Mouse (Mus musculus): ENCODE results near the gene Lilr4b. TPM values are rescaled to one million over a fixed set of nuclear protein-coding genes. Genes with fewer than 3 reads are reported as not detected.
"Not testable (repeated sequence)": the region's sequence is repeated elsewhere in the genome, so short reads cannot be mapped to it uniquely, and the experiment has no call there.

The Lilr4b gene
- polyA plus RNA-seq (2016; fragmentation: Nextera tagmentation; extraction: Ambion mirVana), result 0.34 TPM in 1 of 2 replicates, not detected in the other

GRCm38 (mm10) chr10:51480397-51480796 is at the start of gene Lilr4b, which contains the start of gene Gm49339:
Gene Lilr4b (plus strand): TSS chr10:51480632.
Gene Gm49339 (plus strand): TSS chr10:51480612.
- H3K4me3 ChIP-seq; H3K36me3 ChIP-seq; H3K27ac ChIP-seq (replicated peaks); H3K27me3 ChIP-seq (ENCODE audit: low read depth, poor library complexity, severe bottlenecking); H3K4me1 ChIP-seq; DNase-seq (ENCODE audit: low spot score); H3K9me3 ChIP-seq (replicated peaks): not testable (repeated sequence)
- WGBS, result 97% methylated on average over 1 of the region's 3 CpGs

GRCm38 (mm10) chr10:51432940-51433339 is 47.5 kb upstream of the Lilr4b start:
- no peaks in the 10 kb centered on the region for H3K27me3 ChIP-seq (ENCODE audit: low read depth, poor library complexity, severe bottlenecking)
- no peaks in the 10 kb centered on the region for H3K36me3 ChIP-seq
- H3K27ac ChIP-seq (replicated peaks), result no peak overlapping the region
- H3K9me3 ChIP-seq (replicated peaks), result no peaks in the 10 kb centered on the region
- H3K4me1 ChIP-seq, result no peaks in the 10 kb centered on the region
- DNase-seq (ENCODE audit: low spot score), result no peak
- H3K4me3 ChIP-seq, result no peak overlapping the region

- Histone ChIP-seq H3K27ac (replicated peaks) (no peak overlapping the region), H3K4me3 (no peak overlapping the region), H3K36me3 (no peaks in the 10 kb centered on the region), H3K4me1 (no peaks in the 10 kb centered on the region), H3K9me3 (replicated peaks) (0 out of 2 replicates have a peak, but pooled peaks cover 3% of the 10 kb centered on the region), H3K27me3 (ENCODE audit: low read depth, poor library complexity, severe bottlenecking) (no peaks in the 10 kb centered on the region)
- DNase-seq (ENCODE audit: low spot score), result no peak
- WGBS, result 88% methylated on average over 3 of the region's 3 CpGs
Measured at GRCm38 (mm10) chr10:51435684-51436083, 44.7 kb upstream of the Lilr4b start.

GRCm38 (mm10) chr10:51451610-51452009 is 28.8 kb upstream of the Lilr4b start:
- 86% methylated on average over 4 of the region's 4 CpGs for WGBS
- H3K27ac ChIP-seq (replicated peaks), result no peak overlapping the region
- H3K36me3 ChIP-seq, result no peaks in the 10 kb centered on the region
- no peaks in the 10 kb centered on the region for H3K4me1 ChIP-seq
- H3K27me3 ChIP-seq (ENCODE audit: low read depth, poor library complexity, severe bottlenecking), result no peaks in the 10 kb centered on the region
- H3K9me3 ChIP-seq (replicated peaks), result no peaks in the 10 kb centered on the region
- H3K4me3 ChIP-seq, result no peak overlapping the region
- no peak for DNase-seq (ENCODE audit: low spot score)

GRCm38 (mm10) chr10:51453616-51454298 is 26.7 kb upstream of the Lilr4b start:
- Histone ChIP-seq H3K27me3 (ENCODE audit: low read depth, poor library complexity, severe bottlenecking) (no peaks in the 10 kb centered on the region), H3K27ac (replicated peaks) (no peak overlapping the region), H3K4me1 (no peaks in the 10 kb centered on the region), H3K36me3 (no peaks in the 10 kb centered on the region), H3K9me3 (replicated peaks) (no peaks in the 10 kb centered on the region), H3K4me3 (no peak overlapping the region)
- WGBS, result 87% methylated on average over 1 of the region's 1 CpGs
- no peak for DNase-seq (ENCODE audit: low spot score)

GRCm38 (mm10) chr10:51454365-51454764 is 26.1 kb upstream of the Lilr4b start:
- H3K4me3 ChIP-seq, result no peak overlapping the region
- 85% methylated on average over 1 of the region's 1 CpGs for WGBS
- H3K9me3 ChIP-seq (replicated peaks), result no peaks in the 10 kb centered on the region
- no peaks in the 10 kb centered on the region for H3K4me1 ChIP-seq
- H3K27me3 ChIP-seq (ENCODE audit: low read depth, poor library complexity, severe bottlenecking), result no peaks in the 10 kb centered on the region
- H3K36me3 ChIP-seq, result no peaks in the 10 kb centered on the region
- H3K27ac ChIP-seq (replicated peaks), result no peak overlapping the region
- no peak for DNase-seq (ENCODE audit: low spot score)

GRCm38 (mm10) chr10:51455762-51456161 is 24.7 kb upstream of the Lilr4b start:
- DNase-seq (ENCODE audit: low spot score), result no peak
- H3K36me3 ChIP-seq, result no peaks in the 10 kb centered on the region

GRCm38 (mm10) chr10:51456369-51456768 is 24.1 kb upstream of the Lilr4b start:
- DNase-seq (ENCODE audit: low spot score), result no peak
- H3K4me3 ChIP-seq, result no peak overlapping the region
- H3K27me3 ChIP-seq (ENCODE audit: low read depth, poor library complexity, severe bottlenecking), result no peaks in the 10 kb centered on the region
- no peaks in the 10 kb centered on the region for H3K9me3 ChIP-seq (replicated peaks)
- 80% methylated on average over 4 of the region's 4 CpGs for WGBS
- H3K4me1 ChIP-seq, result no peaks in the 10 kb centered on the region
- no peak overlapping the region for H3K27ac ChIP-seq (replicated peaks)
- no peaks in the 10 kb centered on the region for H3K36me3 ChIP-seq

More at GRCm38 (mm10) chr10:51455762-51456161, 24.7 kb upstream of the Lilr4b start:
- no peak overlapping the region for H3K4me3 ChIP-seq
- no peaks in the 10 kb centered on the region for H3K4me1 ChIP-seq
- no peak overlapping the region for H3K27ac ChIP-seq (replicated peaks)
- WGBS, result 94% methylated on average over 1 of the region's 1 CpGs
- no peaks in the 10 kb centered on the region for H3K27me3 ChIP-seq (ENCODE audit: low read depth, poor library complexity, severe bottlenecking)
- no peaks in the 10 kb centered on the region for H3K9me3 ChIP-seq (replicated peaks)

GRCm38 (mm10) chr10:51463800-51464199 is 16.6 kb upstream of the Lilr4b start:
- not testable (repeated sequence) for H3K36me3 ChIP-seq; H3K27me3 ChIP-seq (ENCODE audit: low read depth, poor library complexity, severe bottlenecking); H3K4me3 ChIP-seq; H3K27ac ChIP-seq (replicated peaks); DNase-seq (ENCODE audit: low spot score); H3K4me1 ChIP-seq; H3K9me3 ChIP-seq (replicated peaks)
- WGBS, result 28% methylated on average over 4 of the region's 4 CpGs

GRCm38 (mm10) chr10:51490691-51491090 is 10.3 kb downstream of the Lilr4b start, which contains the start of gene Lilrb4a:
Gene Lilrb4a (plus strand): TSS chr10:51490956.
- no CpG with 5 or more reads among the region's 2 CpGs for WGBS
- not testable (repeated sequence) for DNase-seq (ENCODE audit: low spot score)

GRCm38 (mm10) chr10:51520021-51520420 is 39.6 kb downstream of the Lilr4b start:
- Histone ChIP-seq H3K4me1 (no peaks in the 10 kb centered on the region), H3K27me3 (ENCODE audit: low read depth, poor library complexity, severe bottlenecking) (no peaks in the 10 kb centered on the region), H3K36me3 (no peaks in the 10 kb centered on the region), H3K9me3 (replicated peaks) (no peaks in the 10 kb centered on the region), H3K27ac (replicated peaks) (no peak overlapping the region), H3K4me3 (no peak overlapping the region)
- DNase-seq (ENCODE audit: low spot score), result no peak

More at GRCm38 (mm10) chr10:51490691-51491090, 10.3 kb downstream of the Lilr4b start, which contains the start of gene Lilrb4a:
- not testable (repeated sequence) for H3K9me3 ChIP-seq (replicated peaks); H3K27me3 ChIP-seq (ENCODE audit: low read depth, poor library complexity, severe bottlenecking); H3K27ac ChIP-seq (replicated peaks); H3K36me3 ChIP-seq; H3K4me3 ChIP-seq; H3K4me1 ChIP-seq

- no peaks in the 10 kb centered on the region for H3K27me3 ChIP-seq (ENCODE audit: low read depth, poor library complexity, severe bottlenecking)
- no peaks in the 10 kb centered on the region for H3K4me1 ChIP-seq
- no peaks in the 10 kb centered on the region for H3K9me3 ChIP-seq (replicated peaks)
- no peaks in the 10 kb centered on the region for H3K36me3 ChIP-seq
- H3K4me3 ChIP-seq, result no peak overlapping the region
- no peak overlapping the region for H3K27ac ChIP-seq (replicated peaks)
- no peak for DNase-seq (ENCODE audit: low spot score)
Measured at GRCm38 (mm10) chr10:51521453-51521852, 41.0 kb downstream of the Lilr4b start.

GRCm38 (mm10) chr10:51526090-51526489 is 45.7 kb downstream of the Lilr4b start:
- DNase-seq (ENCODE audit: low spot score), result no peak
- Histone ChIP-seq H3K27ac (replicated peaks) (no peak overlapping the region), H3K9me3 (replicated peaks) (no peaks in the 10 kb centered on the region), H3K4me3 (no peak overlapping the region), H3K4me1 (peaks cover 6% of the 10 kb centered on the region), H3K36me3 (no peaks in the 10 kb centered on the region), H3K27me3 (ENCODE audit: low read depth, poor library complexity, severe bottlenecking) (no peaks in the 10 kb centered on the region)
- 70% methylated on average over 7 of the region's 7 CpGs for WGBS

Measured in midbrain, embryonic 10.5 days (tissue).